Mouse (Mus musculus) lung, adult 2 months (tissue): ENCODE measurements around the gene Nav1. TPM values are rescaled to one million over a fixed set of nuclear protein-coding genes. Genes with fewer than 3 reads are reported as not detected.
A peak's percentile ranks its signal among the peaks of the same experiment; 100 is the strongest.

Source experiments
- DNase-seq: peaks from one replicate; pipeline ENCODE4 v3.0.0; 2022
- H3K4me1 ChIP-seq: fragments of 200-500 bp; 2 replicates; pipeline ENCODE4 v1.6.1; 2011; ENCODE audit warnings: low read length; ENCODE audit not compliant: control insufficient read depth, insufficient read depth
- H3K4me3 ChIP-seq: fragments of 200-500 bp; replicated peaks from 2 replicates; pipeline ENCODE3; 2011; ENCODE audit warnings: low read depth, mild to moderate bottlenecking, control low read depth, low read length; ENCODE audit errors: extremely low read depth
- CTCF ChIP-seq: fragments of 200-500 bp; IDR thresholded peaks from 2 replicates; pipeline ENCODE4 v1.5.1; 2011; ENCODE audit warnings: mild to moderate bottlenecking, low read length, control low read depth; ENCODE audit not compliant: insufficient read depth
- POLR2A ChIP-seq: fragments of 200-500 bp; IDR thresholded peaks from 2 replicates; pipeline ENCODE4 v1.6.1; 2011; ENCODE audit warnings: low read depth, mild to moderate bottlenecking, control low read depth, low read length, borderline replicate concordance; ENCODE audit errors: extremely low read depth
- WGBS: fragments of 180-500 bp; shearing (Covaris S2); methylation state at CpG from one replicate; pipeline ENCODE4 v1.1.7; 2018; 5-methylcytosine and 5-hydroxymethylcytosine counted together
- polyA plus RNA-seq: library from polyadenylated mRNA; depleted of rRNA; stranded (reverse); fragments of >200 nt; gene quantifications from 2 replicates; pipeline ENCODE4 v1.2.3, GENCODE M21; 2012

Nav1 gene
- polyA plus RNA-seq, 1 experiment = 21.2 TPM

- DNase-seq = no peak
- no peaks in the 10 kb centered on the region for H3K4me1 ChIP-seq
- no peak for TF ChIP-seq POLR2A
- TF ChIP-seq CTCF = no peak
- 55% methylated on average over 5 of the region's 5 CpGs for WGBS
- no peak overlapping the region for H3K4me3 ChIP-seq
Observed at GRCm38 (mm10) chr1:135471742-135472141, 135.4 kb downstream of the Nav1 start.

- Histone ChIP-seq H3K4me3 (no peak overlapping the region), H3K4me1 (no peaks in the 10 kb centered on the region)
- TF ChIP-seq POLR2A (no peak), CTCF (no peak)
- 92% methylated on average over 13 of the region's 13 CpGs for WGBS
- DNase-seq = no peak
Observed at GRCm38 (mm10) chr1:135470546-135470945, 136.5 kb downstream of the Nav1 start.

GRCm38 (mm10) chr1:135467462-135467861 lies 139.6 kb downstream of the Nav1 start:
- no peak for TF ChIP-seq CTCF
- no peak for TF ChIP-seq POLR2A
- 95% methylated on average over 5 of the region's 5 CpGs for WGBS
- no peak for DNase-seq
- H3K4me3 ChIP-seq = no peak overlapping the region
- no peaks in the 10 kb centered on the region; the same call in 1 of the 2 replicates for H3K4me1 ChIP-seq

- no peak for DNase-seq
- no peak for TF ChIP-seq CTCF
- TF ChIP-seq POLR2A = no peak
- Histone ChIP-seq H3K4me3 (no peak overlapping the region), H3K4me1 (no peaks in the 10 kb centered on the region; the same call in 1 of the 2 replicates)
- WGBS = 39% methylated on average over 3 of the region's 3 CpGs
Observed at GRCm38 (mm10) chr1:135466935-135467334, 140.2 kb downstream of the Nav1 start.

GRCm38 (mm10) chr1:135465734-135466133 lies 141.4 kb downstream of the Nav1 start:
- H3K4me1 ChIP-seq = no peaks in the 10 kb centered on the region; the same call in 1 of the 2 replicates
- WGBS = 94% methylated on average over 19 of the region's 19 CpGs
- DNase-seq = no peak
- no peak for TF ChIP-seq CTCF
- no peak for TF ChIP-seq POLR2A
- no peak overlapping the region for H3K4me3 ChIP-seq

GRCm38 (mm10) chr1:135462736-135463135 lies 144.4 kb downstream of the Nav1 start:
- no peak for TF ChIP-seq POLR2A
- no peak for TF ChIP-seq CTCF
- WGBS = 43% methylated on average over 8 of the region's 8 CpGs

GRCm38 (mm10) chr1:135462304-135462703 lies 144.8 kb downstream of the Nav1 start:
- Histone ChIP-seq H3K4me1 (no peaks in the 10 kb centered on the region; the same call in 1 of the 2 replicates), H3K4me3 (no peak overlapping the region)
- no peak for DNase-seq
- TF ChIP-seq POLR2A (no peak), CTCF (no peak)
- WGBS = 42% methylated on average over 4 of the region's 4 CpGs

More at GRCm38 (mm10) chr1:135462736-135463135, 144.4 kb downstream of the Nav1 start:
- H3K4me1 ChIP-seq = no peaks in the 10 kb centered on the region; the same call in 1 of the 2 replicates
- H3K4me3 ChIP-seq = no peak overlapping the region
- DNase-seq = no peak

GRCm38 (mm10) chr1:135461097-135461730 lies 145.9 kb downstream of the Nav1 start:
- H3K4me3 ChIP-seq = no peak overlapping the region
- 84% methylated on average over 3 of the region's 3 CpGs for WGBS
- TF ChIP-seq CTCF (peak; percentile 83), POLR2A (no peak)
- peak; percentile 65 for DNase-seq
- no peaks in the 10 kb centered on the region; the same call in 1 of the 2 replicates for H3K4me1 ChIP-seq

- H3K4me3 ChIP-seq = no peak overlapping the region
- 88% methylated on average over 16 of the region's 16 CpGs for WGBS
- no peak for DNase-seq
- H3K4me1 ChIP-seq = no peaks in the 10 kb centered on the region; the same call in 1 of the 2 replicates
- TF ChIP-seq CTCF (no peak), POLR2A (no peak)
Observed at GRCm38 (mm10) chr1:135460521-135460920, 146.6 kb downstream of the Nav1 start.

- no peak overlapping the region for H3K4me3 ChIP-seq
- no peaks in the 10 kb centered on the region; the same call in 1 of the 2 replicates for H3K4me1 ChIP-seq
- WGBS = 82% methylated on average over 5 of the region's 5 CpGs
- TF ChIP-seq POLR2A (no peak), CTCF (no peak)
- DNase-seq = no peak
Observed at GRCm38 (mm10) chr1:135457860-135458259, 149.2 kb downstream of the Nav1 start.
